Mouse (Mus musculus): ENCODE data around the gene Fbxo4.

Fbxo4 gene

GRCm38 (mm10) chr15:3979871-3980270 is 498 bp upstream of the Fbxo4 start:
- DNase-seq (ENCODE audit: low read depth, low spot score) = no peak

- DNase-seq (ENCODE audit: low read depth, low spot score) = no peak
These were observed 1.1 kb downstream of the Fbxo4 start for GRCm38 (mm10) chr15:3978279-3978678.

- DNase-seq (ENCODE audit: low read depth, low spot score) = no peak
These were observed 6.1 kb downstream of the Fbxo4 start for GRCm38 (mm10) chr15:3973300-3973699.

GRCm38 (mm10) chr15:3970193-3970592 is 9.2 kb downstream of the Fbxo4 start:
- no peak for DNase-seq (ENCODE audit: low read depth, low spot score)

GRCm38 (mm10) chr15:3969743-3970142 is 9.6 kb downstream of the Fbxo4 start:
- no peak for DNase-seq (ENCODE audit: low read depth, low spot score)

- DNase-seq (ENCODE audit: low read depth, low spot score) = no peak
These were observed 17.1 kb downstream of the Fbxo4 start for GRCm38 (mm10) chr15:3962251-3962650.

- DNase-seq (ENCODE audit: low read depth, low spot score) = no peak
These were observed 19.3 kb downstream of the Fbxo4 start for GRCm38 (mm10) chr15:3960094-3960493.

- peak; percentile 23 for DNase-seq (ENCODE audit: low read depth, low spot score)
These were observed 21.4 kb downstream of the Fbxo4 start for GRCm38 (mm10) chr15:3957982-3958381.

- no peak for DNase-seq (ENCODE audit: low read depth, low spot score)
These were observed 24.4 kb downstream of the Fbxo4 start for GRCm38 (mm10) chr15:3954971-3955370.

- no peak for DNase-seq (ENCODE audit: low read depth, low spot score)
These were observed 41.2 kb downstream of the Fbxo4 start for GRCm38 (mm10) chr15:3938132-3938531.

- DNase-seq (ENCODE audit: low read depth, low spot score) = no peak
These were observed 43.3 kb downstream of the Fbxo4 start for GRCm38 (mm10) chr15:3936056-3936455.

GRCm38 (mm10) chr15:3933466-3933865 is 45.9 kb downstream of the Fbxo4 start:
- DNase-seq (ENCODE audit: low read depth, low spot score) = no peak

- no peak for DNase-seq (ENCODE audit: low read depth, low spot score)
These were observed 47.4 kb downstream of the Fbxo4 start for GRCm38 (mm10) chr15:3931931-3932330.

Data from embryo, embryonic 11.5 days (tissue).